Mouse (Mus musculus): Measurements from ENCODE around the gene Tenm4.

DNA sequence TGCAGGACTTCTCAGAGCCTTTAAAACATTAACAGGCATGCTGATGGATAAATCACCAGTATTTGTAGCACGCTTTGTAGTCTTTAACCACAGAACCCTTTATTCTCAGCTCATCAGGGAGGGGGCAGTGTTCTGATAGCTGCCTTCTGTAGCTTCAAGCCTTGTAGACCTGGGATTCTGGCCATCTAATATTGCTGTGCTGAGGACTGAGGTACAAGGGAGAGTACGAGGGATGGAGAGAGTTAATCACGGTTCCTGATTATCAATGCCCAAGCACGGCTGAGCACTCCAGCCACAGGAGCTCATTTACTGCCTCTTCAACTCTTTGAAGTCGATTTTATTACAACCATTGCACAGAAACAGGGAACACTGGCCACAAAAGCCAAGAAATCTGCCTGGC lies 384.2 kb downstream of the Tenm4 start:
- no peak for TF ChIP-seq ELF1 (IDR thresholded peaks at IDR 0.05; ENCODE audit: low read depth, low read length)
- no peak for TF ChIP-seq NRF1 (IDR thresholded peaks at IDR 0.05; ENCODE audit: low read depth, low read length)
- no peak for TF ChIP-seq RCOR1 (conservative IDR thresholded peaks at IDR 0.05; ENCODE audit: low read depth, low read length)
- TF ChIP-seq MAFK (IDR thresholded peaks at IDR 0.05; ENCODE audit: insufficient replicate concordance, low read length): no peak
- TF ChIP-seq CTCF (conservative IDR thresholded peaks at IDR 0.05 in 1 of 2, IDR thresholded peaks at IDR 0.05 in 1 of 2; ENCODE audit: low read depth in 2 of 2, low read length in 2 of 2): no peak
- no peak for TF ChIP-seq MYC (IDR thresholded peaks at IDR 0.05; ENCODE audit: low read depth, low read length)
- TF ChIP-seq SIN3A (IDR thresholded peaks at IDR 0.05; ENCODE audit: low read length): no peak
- no peak for TF ChIP-seq E2F4 (IDR thresholded peaks at IDR 0.05; ENCODE audit: insufficient replicate concordance, low read depth, low read length)
- no peak for TF ChIP-seq USF1 (IDR thresholded peaks at IDR 0.05; ENCODE audit: low read depth, low read length)
- TF ChIP-seq MEF2A (IDR thresholded peaks at IDR 0.05; ENCODE audit: borderline replicate concordance, low read depth, low read length): no peak
- TF ChIP-seq EP300 (IDR thresholded peaks at IDR 0.05; ENCODE audit: low read length): no peak
- TF ChIP-seq ZMIZ1 (IDR thresholded peaks at IDR 0.05; ENCODE audit: low read depth, low read length): no peak

Data from CH12.LX (cell line).